Mouse (Mus musculus) kidney, postnatal 0 days (tissue): ENCODE data around the gene Aldh9a1. TPM values are rescaled to one million over a fixed set of nuclear protein-coding genes. Genes with fewer than 3 reads are reported as not detected.

Experiments
- ATAC-seq: fragments of 200-750 bp; cut with Nextera tagmentation; replicated peaks from 2 replicates; pipeline ENCODE4 v1.8.0; 2017; ENCODE audit warnings: low read depth, moderate number of reproducible peaks, moderate TSS enrichment, moderate library complexity; ENCODE audit not compliant: low FRiP score
- DNase-seq: peaks from one replicate; pipeline ENCODE4 v3.0.0-alpha.2; 2016; ENCODE audit warnings: low spot score
- H3K27ac ChIP-seq: fragments of 300-500 bp; sonication (generic); 2 replicates; pipeline ENCODE4 v1.5.1; 2014; ENCODE audit warnings: mild to moderate bottlenecking
- H3K27me3 ChIP-seq: fragments of 300-500 bp; sonication (generic); 2 replicates; pipeline ENCODE4 v1.6.1; 2014; ENCODE audit warnings: low read length, mixed read lengths; ENCODE audit not compliant: insufficient read depth
- H3K36me3 ChIP-seq: fragments of 300-500 bp; sonication (generic); 2 replicates; pipeline ENCODE4 v1.6.1; 2014; ENCODE audit warnings: low read length, mixed read lengths; ENCODE audit not compliant: insufficient read depth
- H3K4me1 ChIP-seq: fragments of 300-500 bp; sonication (generic); replicated peaks from 2 replicates; pipeline ENCODE4 v1.6.1; 2014; ENCODE audit warnings: antibody characterized with exemption, low read length, mixed read lengths; ENCODE audit not compliant: insufficient read depth
- H3K4me2 ChIP-seq: fragments of 300-500 bp; sonication (generic); 2 replicates; pipeline ENCODE4 v1.6.1; 2014; ENCODE audit warnings: mild to moderate bottlenecking, low read length, moderate library complexity, mixed read lengths
- H3K4me3 ChIP-seq: fragments of 300-500 bp; sonication (generic); replicated peaks from 2 replicates; pipeline ENCODE4 v1.5.1; 2014; ENCODE audit warnings: low read depth, low read length
- H3K9ac ChIP-seq: fragments of 300-500 bp; sonication (generic); 2 replicates; pipeline ENCODE4 v1.6.1; 2014; ENCODE audit warnings: low read depth, low read length
- H3K9me3 ChIP-seq: fragments of 300-500 bp; sonication (generic); replicated peaks from 2 replicates; pipeline ENCODE4 v1.6.1; 2016; ENCODE audit warnings: low read length, inconsistent platforms, mixed read lengths
- CTCF ChIP-seq: IDR thresholded peaks from 2 replicates; pipeline ENCODE4 v1.5.1; 2016; ENCODE audit warnings: antibody characterized with exemption, low read depth, mild to moderate bottlenecking, moderate library complexity
- WGBS: fragments of 180-500 bp; shearing (Covaris S2); extraction: QIAGEN DNeasy Blood & Tissue Kit; methylation state at CpG from one replicate; pipeline ENCODE4 v1.1.7; 2014; 5-methylcytosine and 5-hydroxymethylcytosine counted together
- polyA plus RNA-seq: library from polyadenylated mRNA; unstranded; fragments of >200 nt; fragmentation: Nextera tagmentation; extraction: Ambion mirVana; gene quantifications from 2 replicates; pipeline ENCODE4 v1.2.1, GENCODE M21; 2015

Gene Aldh9a1
- polyA plus RNA-seq, 1 experiment from 2014 or later = 54.3 TPM

GRCm38 (mm10) chr1:167387310-167387709 lies 37.5 kb downstream of the Aldh9a1 start:
- H3K4me1 ChIP-seq = no peaks in the 10 kb centered on the region
- H3K36me3 ChIP-seq = no peaks in the 10 kb centered on the region
- ATAC-seq = no peak
- no peak overlapping the region for H3K27ac ChIP-seq
- H3K9me3 ChIP-seq = no peaks in the 10 kb centered on the region
- no peak overlapping the region for H3K9ac ChIP-seq
- TF ChIP-seq CTCF = no peak
- no peak overlapping the region for H3K4me2 ChIP-seq
- H3K27me3 ChIP-seq = no peaks in the 10 kb centered on the region
- no peak overlapping the region for H3K4me3 ChIP-seq
- DNase-seq = no peak
- 75% methylated on average over 2 of the region's 2 CpGs for WGBS

- H3K9me3 ChIP-seq = no peaks in the 10 kb centered on the region
- no peak for TF ChIP-seq CTCF
- ATAC-seq = no peak
- 75% methylated on average over 3 of the region's 3 CpGs for WGBS
- H3K9ac ChIP-seq = no peak overlapping the region
- no peak overlapping the region for H3K27ac ChIP-seq
- no peak for DNase-seq
- no peak overlapping the region for H3K4me2 ChIP-seq
- H3K4me1 ChIP-seq = peaks cover 3% of the 10 kb centered on the region
- H3K4me3 ChIP-seq = no peak overlapping the region
- no peaks in the 10 kb centered on the region for H3K27me3 ChIP-seq
- no peaks in the 10 kb centered on the region for H3K36me3 ChIP-seq
Measured at GRCm38 (mm10) chr1:167387796-167388195, 38.0 kb downstream of the Aldh9a1 start.

- H3K9me3 ChIP-seq = no peaks in the 10 kb centered on the region
- H3K36me3 ChIP-seq = no peaks in the 10 kb centered on the region
- no peak overlapping the region for H3K27ac ChIP-seq
- H3K4me1 ChIP-seq = peaks cover 8% of the 10 kb centered on the region
- no peaks in the 10 kb centered on the region for H3K27me3 ChIP-seq
- H3K9ac ChIP-seq = no peak overlapping the region
- ATAC-seq (no peak), DNase-seq (no peak)
- no peak overlapping the region for H3K4me2 ChIP-seq
- no peak for TF ChIP-seq CTCF
- H3K4me3 ChIP-seq = no peak overlapping the region
- 77% methylated on average over 6 of the region's 6 CpGs for WGBS
Measured at GRCm38 (mm10) chr1:167388571-167388970, 38.8 kb downstream of the Aldh9a1 start.

GRCm38 (mm10) chr1:167389584-167389983 lies 39.8 kb downstream of the Aldh9a1 start:
- no peaks in the 10 kb centered on the region for H3K27me3 ChIP-seq
- no peak for ATAC-seq
- H3K9ac ChIP-seq = no peak overlapping the region
- no peaks in the 10 kb centered on the region for H3K36me3 ChIP-seq
- TF ChIP-seq CTCF = no peak
- H3K4me1 ChIP-seq = peaks cover 8% of the 10 kb centered on the region
- 92% methylated on average over 7 of the region's 7 CpGs for WGBS
- no peaks in the 10 kb centered on the region for H3K9me3 ChIP-seq
- H3K4me2 ChIP-seq = no peak overlapping the region
- DNase-seq = no peak
- no peak overlapping the region for H3K4me3 ChIP-seq
- H3K27ac ChIP-seq = no peak overlapping the region

- peaks cover 8% of the 10 kb centered on the region for H3K4me1 ChIP-seq
- DNase-seq = no peak
- 65% methylated on average over 4 of the region's 4 CpGs for WGBS
Measured at GRCm38 (mm10) chr1:167390381-167390780, 40.6 kb downstream of the Aldh9a1 start.

GRCm38 (mm10) chr1:167391241-167391640 lies 41.5 kb downstream of the Aldh9a1 start:
- no peak overlapping the region for H3K9ac ChIP-seq
- no peak overlapping the region for H3K4me2 ChIP-seq
- H3K9me3 ChIP-seq = no peaks in the 10 kb centered on the region
- no peak for TF ChIP-seq CTCF
- no peak overlapping the region for H3K4me3 ChIP-seq
- H3K27ac ChIP-seq = no peak overlapping the region
- peaks cover 8% of the 10 kb centered on the region for H3K4me1 ChIP-seq
- DNase-seq (no peak), ATAC-seq (no peak)
- no peaks in the 10 kb centered on the region for H3K36me3 ChIP-seq
- 79% methylated on average over 6 of the region's 6 CpGs for WGBS
- H3K27me3 ChIP-seq = no peaks in the 10 kb centered on the region

More at GRCm38 (mm10) chr1:167390381-167390780, 40.6 kb downstream of the Aldh9a1 start:
- Histone ChIP-seq H3K27ac (no peak overlapping the region), H3K36me3 (no peaks in the 10 kb centered on the region), H3K4me2 (no peak overlapping the region), H3K9me3 (no peaks in the 10 kb centered on the region), H3K27me3 (no peaks in the 10 kb centered on the region), H3K9ac (no peak overlapping the region), H3K4me3 (no peak overlapping the region)
- no peak for TF ChIP-seq CTCF
- ATAC-seq = no peak

- Histone ChIP-seq H3K4me1 (peaks cover 8% of the 10 kb centered on the region), H3K27me3 (no peaks in the 10 kb centered on the region), H3K9me3 (no peaks in the 10 kb centered on the region), H3K4me3 (peak overlapping the region; percentile 72; the same call in 1 of the 2 replicates), H3K36me3 (no peaks in the 10 kb centered on the region), H3K27ac (peak overlapping the region; percentile 9; the same call in 1 of the 2 replicates), H3K9ac (peak overlapping the region; percentile 81; the same call in 1 of the 2 replicates), H3K4me2 (peak overlapping the region; percentile 93)
- TF ChIP-seq CTCF = no peak
- WGBS = 46% methylated on average over 2 of the region's 2 CpGs
- DNase-seq = no peak
- ATAC-seq = no peak
Measured at GRCm38 (mm10) chr1:167392031-167392640, 42.3 kb downstream of the Aldh9a1 start.
